Mouse (Mus musculus) liver, embryonic 12.5 days (tissue): Measurements from ENCODE around the gene Grin2b. TPM values are rescaled to one million over a fixed set of nuclear protein-coding genes. Genes with fewer than 3 reads are reported as not detected.

Source experiments
- ATAC-seq: fragments of 200-750 bp; cut with Nextera tagmentation; 2 replicates; pipeline ENCODE4 v1.8.0; 2017; ENCODE audit warnings: moderate number of reproducible peaks, mild to moderate bottlenecking, moderate library complexity
- H3K27ac ChIP-seq: fragments of 300-500 bp; sonication (generic); 2 replicates; pipeline ENCODE4 v1.5.1; 2016; ENCODE audit warnings: mild to moderate bottlenecking
- H3K27me3 ChIP-seq: fragments of 300-500 bp; sonication (generic); replicated peaks from 2 replicates; pipeline ENCODE4 v1.6.1; 2016; ENCODE audit warnings: mild to moderate bottlenecking, moderate library complexity
- H3K36me3 ChIP-seq: fragments of 300-500 bp; sonication (generic); 2 replicates; pipeline ENCODE4 v1.6.1; 2016; ENCODE audit warnings: mild to moderate bottlenecking, moderate library complexity
- H3K4me1 ChIP-seq: fragments of 300-500 bp; sonication (generic); 2 replicates; pipeline ENCODE4 v1.6.1; 2016
- H3K4me2 ChIP-seq: fragments of 300-500 bp; sonication (generic); 2 replicates; pipeline ENCODE4 v1.6.1; 2016; ENCODE audit warnings: mild to moderate bottlenecking, moderate library complexity
- H3K4me3 ChIP-seq: fragments of 300-500 bp; sonication (generic); 2 replicates; pipeline ENCODE4 v1.5.1; 2016; ENCODE audit warnings: mild to moderate bottlenecking, moderate library complexity
- H3K9ac ChIP-seq: fragments of 300-500 bp; sonication (generic); 2 replicates; pipeline ENCODE4 v1.6.1; 2016; ENCODE audit warnings: mild to moderate bottlenecking, moderate library complexity
- H3K9me3 ChIP-seq: fragments of 300-500 bp; sonication (generic); replicated peaks from 2 replicates; pipeline ENCODE4 v1.6.1; 2016; ENCODE audit warnings: mild to moderate bottlenecking, moderate library complexity
- WGBS: fragments of 180-500 bp; shearing (Covaris S2); methylation state at CpG from one replicate; pipeline ENCODE4 v1.1.7; 2016; ENCODE audit not compliant: insufficient replicate concordance; 5-methylcytosine and 5-hydroxymethylcytosine counted together
- polyA plus RNA-seq: library from polyadenylated mRNA; unstranded; fragments of >200 nt; fragmentation: Nextera tagmentation; extraction: Ambion mirVana; gene quantifications from 2 replicates; pipeline ENCODE4 v1.2.1, GENCODE M21; 2016

Grin2b gene
- polyA plus RNA-seq, 1 experiment from 2014 or later = 0.26 TPM

DNA sequence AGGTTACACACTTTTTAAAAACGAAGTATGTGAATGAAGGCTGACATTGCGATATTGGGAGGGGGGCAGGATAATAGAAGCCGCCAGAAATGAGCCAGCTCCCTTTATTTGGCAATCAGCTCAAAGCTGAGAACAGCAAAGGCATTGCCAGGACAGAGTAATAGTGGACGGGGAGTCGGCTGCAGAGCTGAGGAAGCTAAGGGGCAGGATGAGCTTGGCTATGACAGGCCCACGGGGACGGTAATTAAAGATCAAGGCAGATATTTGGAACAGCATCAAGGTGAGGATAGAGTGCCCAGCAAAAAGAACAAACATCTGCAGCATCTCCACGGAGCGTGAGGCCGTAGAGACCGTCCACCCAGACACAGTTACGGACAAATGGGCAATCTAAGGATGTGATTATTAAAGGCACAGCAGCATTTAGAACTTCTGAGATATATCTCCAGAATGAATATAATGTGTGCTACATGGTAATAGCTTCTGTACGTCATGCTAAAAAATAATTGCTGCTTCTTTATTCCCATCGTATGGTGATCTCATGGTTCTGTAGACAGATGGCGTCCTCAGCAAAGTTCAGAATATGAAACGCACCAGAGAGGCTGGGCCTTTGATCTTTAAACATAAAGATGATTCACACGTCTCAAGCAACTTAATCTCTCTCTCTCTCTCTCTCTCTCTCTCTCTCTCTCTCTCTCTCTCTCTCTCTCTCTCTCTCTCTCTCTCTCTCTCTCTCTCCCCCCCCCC lies 93.1 kb downstream of the Grin2b start:
- H3K4me1 ChIP-seq = no peaks in the 10 kb centered on the region
- H3K36me3 ChIP-seq = no peaks in the 10 kb centered on the region
- H3K9ac ChIP-seq = no peak overlapping the region
- H3K4me3 ChIP-seq = no peak overlapping the region
- H3K27me3 ChIP-seq = no peaks in the 10 kb centered on the region
- no peak overlapping the region for H3K27ac ChIP-seq
- no peaks in the 10 kb centered on the region for H3K9me3 ChIP-seq
- H3K4me2 ChIP-seq = no peak overlapping the region
- no peak for ATAC-seq
- 72% methylated on average over 17 of the region's 17 CpGs for WGBS

DNA sequence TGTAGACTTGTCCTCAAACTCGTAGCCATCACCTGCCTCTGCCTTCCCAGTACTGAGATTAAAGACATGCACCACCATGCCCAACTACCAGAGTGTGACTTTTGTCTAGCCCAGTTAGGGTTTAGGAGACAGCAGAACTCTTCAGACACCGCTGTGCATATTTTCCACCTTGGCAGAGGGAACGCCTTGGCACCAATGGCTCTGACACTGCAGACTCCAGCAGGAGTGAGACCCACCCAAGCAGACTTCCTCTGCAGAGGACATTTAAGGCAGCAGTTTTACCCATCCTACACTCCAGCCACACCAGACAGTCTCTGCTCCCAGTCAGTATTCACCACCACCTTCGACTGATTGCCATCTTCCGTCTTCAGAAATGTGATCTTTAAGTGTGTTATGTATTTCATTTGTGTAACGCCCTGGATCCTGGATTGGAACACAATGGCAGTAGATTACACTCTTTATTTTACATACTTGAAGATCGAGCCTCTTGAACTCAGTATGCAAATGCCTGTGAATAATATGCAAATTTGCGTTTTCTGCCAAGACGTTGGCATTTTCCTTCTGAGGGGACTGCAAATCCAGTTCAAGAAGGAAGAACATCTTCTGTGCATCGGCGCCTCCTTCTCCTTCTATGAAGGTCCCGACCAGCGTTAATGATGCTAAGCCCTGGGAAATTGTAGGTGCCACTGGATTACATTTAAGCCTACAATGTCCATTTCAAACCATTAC lies 100.8 kb downstream of the Grin2b start:
- 0 out of 2 replicates have a peak, but pooled peaks cover 3% of the 10 kb centered on the region for H3K9me3 ChIP-seq
- no peaks in the 10 kb centered on the region for H3K36me3 ChIP-seq
- H3K4me1 ChIP-seq = no peaks in the 10 kb centered on the region
- H3K4me3 ChIP-seq = no peak overlapping the region
- 64% methylated on average over 13 of the region's 13 CpGs for WGBS
- H3K27me3 ChIP-seq = no peaks in the 10 kb centered on the region
- no peak overlapping the region for H3K4me2 ChIP-seq
- no peak overlapping the region for H3K27ac ChIP-seq
- H3K9ac ChIP-seq = no peak overlapping the region
- no peak for ATAC-seq

DNA sequence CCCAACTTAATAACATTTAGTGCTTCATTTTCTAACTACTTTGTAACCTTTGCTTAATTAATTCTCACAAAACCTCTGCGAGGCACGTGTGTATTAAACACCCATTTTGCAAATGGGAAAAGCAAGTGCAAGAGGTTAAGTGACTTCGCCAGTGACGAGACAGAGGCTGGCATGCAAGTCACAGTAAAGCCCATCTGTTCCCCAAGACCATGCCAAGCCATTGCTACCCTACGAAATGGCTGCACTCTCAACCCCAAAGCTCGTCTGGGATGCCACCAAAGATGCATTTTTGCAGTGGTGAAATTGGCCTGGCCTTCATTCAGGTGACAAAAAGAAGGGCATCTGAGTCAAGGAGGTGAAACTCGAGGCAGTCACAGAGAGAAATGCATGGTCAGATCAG lies 103.2 kb downstream of the Grin2b start:
- H3K27me3 ChIP-seq = no peaks in the 10 kb centered on the region
- H3K9me3 ChIP-seq = 0 out of 2 replicates have a peak, but pooled peaks cover 3% of the 10 kb centered on the region
- no peak overlapping the region for H3K27ac ChIP-seq
- H3K4me2 ChIP-seq = no peak overlapping the region
- H3K9ac ChIP-seq = no peak overlapping the region
- WGBS = 55% methylated on average over 7 of the region's 7 CpGs
- H3K36me3 ChIP-seq = no peaks in the 10 kb centered on the region
- H3K4me3 ChIP-seq = no peak overlapping the region
- no peaks in the 10 kb centered on the region for H3K4me1 ChIP-seq
- no peak for ATAC-seq

DNA sequence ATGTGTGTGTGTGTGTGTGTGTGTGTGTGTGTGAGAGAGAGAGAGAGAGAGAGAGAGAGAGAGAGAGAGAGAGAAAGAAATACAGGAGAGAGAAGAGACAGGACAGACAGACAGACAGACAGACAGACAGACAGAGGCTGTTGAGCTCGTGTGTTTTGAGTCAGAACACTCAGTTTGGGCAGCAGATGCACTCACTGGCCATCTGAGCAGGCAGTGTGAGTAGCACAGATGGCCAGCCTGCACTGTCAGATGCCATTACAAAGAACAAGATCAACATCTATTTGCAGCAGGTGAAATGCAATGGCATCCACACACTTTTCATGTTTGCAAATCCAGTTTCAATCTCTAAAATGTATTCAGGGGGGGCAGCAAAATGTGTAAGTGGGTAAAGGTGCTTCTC lies 120.0 kb downstream of the Grin2b start:
- H3K9ac ChIP-seq = no peak overlapping the region
- no peak overlapping the region for H3K4me3 ChIP-seq
- no peak for ATAC-seq
- 0 out of 2 replicates have a peak, but pooled peaks cover under 1% of the 10 kb centered on the region for H3K9me3 ChIP-seq
- H3K27ac ChIP-seq = no peak overlapping the region
- H3K4me1 ChIP-seq = no peaks in the 10 kb centered on the region
- H3K27me3 ChIP-seq = no peaks in the 10 kb centered on the region
- no peak overlapping the region for H3K4me2 ChIP-seq
- 21% methylated on average over 1 of the region's 1 CpGs for WGBS
- no peaks in the 10 kb centered on the region for H3K36me3 ChIP-seq

DNA sequence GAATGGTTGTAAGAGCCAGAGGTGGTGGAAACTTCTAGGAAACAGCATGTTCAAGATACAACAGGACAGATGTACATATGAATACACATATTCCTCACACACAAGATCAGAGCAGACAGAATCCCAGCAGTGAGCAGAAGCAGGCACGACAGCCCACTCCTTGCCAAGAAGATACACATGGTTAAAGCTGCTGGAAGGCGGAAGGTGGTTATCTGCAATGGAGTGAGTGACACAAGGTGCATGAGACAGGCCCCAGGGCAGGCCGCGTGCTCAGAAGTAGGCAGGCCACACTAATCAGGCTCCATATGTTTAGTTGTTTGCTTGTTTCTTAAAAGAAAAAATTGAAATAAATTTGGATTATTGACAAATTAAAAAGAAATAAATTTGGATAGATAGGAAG lies 123.0 kb downstream of the Grin2b start:
- H3K27me3 ChIP-seq = no peaks in the 10 kb centered on the region
- no peak overlapping the region for H3K27ac ChIP-seq
- WGBS = 65% methylated on average over 4 of the region's 4 CpGs
- ATAC-seq = no peak
- no peaks in the 10 kb centered on the region for H3K4me1 ChIP-seq
- no peaks in the 10 kb centered on the region for H3K36me3 ChIP-seq
- H3K4me3 ChIP-seq = no peak overlapping the region
- H3K9me3 ChIP-seq = 0 out of 2 replicates have a peak, but pooled peaks cover 4% of the 10 kb centered on the region
- no peak overlapping the region for H3K4me2 ChIP-seq
- H3K9ac ChIP-seq = no peak overlapping the region

DNA sequence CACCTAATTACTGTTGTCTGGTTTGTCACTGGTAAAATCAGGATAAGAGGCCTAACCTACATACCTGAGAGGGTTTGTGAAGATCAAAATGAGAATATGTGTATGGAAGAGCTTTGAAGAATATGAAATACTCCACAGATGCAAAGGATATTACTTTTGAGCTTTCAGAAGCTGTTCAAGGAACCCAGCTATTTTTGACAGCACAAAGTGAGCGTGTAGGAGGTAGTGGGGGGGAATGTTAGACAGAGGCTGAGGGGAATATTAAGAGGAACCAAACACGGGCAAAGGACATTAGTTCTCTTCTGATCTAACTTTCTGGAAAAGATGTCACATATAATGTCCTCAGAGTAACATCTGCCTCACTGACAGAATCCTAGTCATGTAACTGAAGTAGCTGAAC lies 125.2 kb downstream of the Grin2b start:
- Histone ChIP-seq H3K4me2 (no peak overlapping the region), H3K27me3 (no peaks in the 10 kb centered on the region), H3K27ac (no peak overlapping the region), H3K9ac (no peak overlapping the region), H3K9me3 (0 out of 2 replicates have a peak, but pooled peaks cover 10% of the 10 kb centered on the region), H3K4me3 (no peak overlapping the region), H3K4me1 (no peaks in the 10 kb centered on the region), H3K36me3 (no peaks in the 10 kb centered on the region)
- WGBS = 56% methylated on average over 2 of the region's 2 CpGs
- ATAC-seq = no peak

DNA sequence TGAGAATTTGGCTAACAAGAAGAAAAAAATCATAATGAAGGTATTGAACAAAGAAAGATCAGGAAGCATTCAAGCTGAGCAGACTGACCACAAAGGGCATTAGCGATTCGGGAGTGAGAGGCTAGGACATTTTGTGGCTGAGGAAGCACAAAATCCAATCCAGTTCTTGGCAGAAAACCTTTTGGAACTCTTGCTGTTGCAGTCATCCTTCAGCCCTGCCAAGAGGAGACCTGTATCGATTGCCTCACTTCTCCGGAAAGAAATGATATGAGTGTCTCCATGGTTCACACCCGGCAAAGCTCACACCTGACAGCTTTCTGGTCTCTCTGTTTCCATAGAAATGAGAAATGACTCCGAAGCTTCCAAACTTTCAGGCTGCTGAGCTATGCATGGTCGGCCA lies 127.2 kb downstream of the Grin2b start:
- ATAC-seq = no peak
- Histone ChIP-seq H3K4me3 (no peak overlapping the region), H3K9ac (no peak overlapping the region), H3K36me3 (no peaks in the 10 kb centered on the region), H3K9me3 (peaks cover 14% of the 10 kb centered on the region; the same call in 1 of the 2 replicates), H3K4me2 (no peak overlapping the region), H3K27me3 (no peaks in the 10 kb centered on the region), H3K4me1 (no peaks in the 10 kb centered on the region), H3K27ac (no peak overlapping the region)
- WGBS = 73% methylated on average over 7 of the region's 7 CpGs

DNA sequence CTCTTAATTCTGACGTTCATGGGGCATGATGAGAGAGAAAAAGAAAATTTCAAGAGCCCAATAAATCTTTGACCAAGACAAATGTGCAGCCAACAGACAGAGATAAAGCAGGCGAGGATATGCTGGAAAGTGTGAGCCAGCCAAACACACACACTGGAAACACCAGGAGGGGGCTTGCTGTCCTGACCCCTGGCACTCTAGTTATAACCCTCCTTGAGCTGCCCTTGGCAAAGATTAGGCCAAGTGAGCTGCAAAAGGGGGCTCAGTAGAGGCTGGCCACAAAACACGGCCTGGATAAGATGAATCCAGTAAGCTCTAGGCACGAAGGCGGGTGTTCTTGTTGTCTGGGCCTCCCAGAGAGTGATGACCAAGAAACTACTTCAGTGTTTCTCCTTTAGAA lies 128.8 kb downstream of the Grin2b start:
- Histone ChIP-seq H3K9me3 (peaks cover 17% of the 10 kb centered on the region; the same call in 1 of the 2 replicates), H3K36me3 (no peaks in the 10 kb centered on the region), H3K27ac (no peak overlapping the region), H3K4me2 (no peak overlapping the region), H3K4me3 (no peak overlapping the region), H3K4me1 (no peaks in the 10 kb centered on the region), H3K27me3 (no peaks in the 10 kb centered on the region), H3K9ac (no peak overlapping the region)
- WGBS = 66% methylated on average over 5 of the region's 5 CpGs
- no peak for ATAC-seq

DNA sequence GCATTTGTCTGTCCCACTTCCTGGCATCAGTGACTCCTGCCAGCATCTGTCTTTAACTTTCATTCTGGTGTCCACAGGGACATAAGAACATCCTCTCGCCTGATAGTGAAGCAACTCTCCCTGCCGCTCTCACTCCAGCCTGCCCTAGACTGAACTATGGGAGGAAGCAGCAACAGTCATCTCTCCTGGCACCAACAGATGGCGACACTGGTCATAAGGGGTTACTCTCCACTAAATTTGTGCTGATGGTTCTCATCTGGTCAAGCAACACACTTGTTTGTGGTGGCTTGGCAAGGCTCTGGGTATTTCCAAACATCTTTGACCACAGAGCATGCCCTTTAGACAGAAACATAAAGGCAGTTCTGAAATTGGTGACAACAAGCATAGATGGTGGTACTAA lies 130.9 kb downstream of the Grin2b start:
- Histone ChIP-seq H3K27ac (no peak overlapping the region), H3K4me2 (no peak overlapping the region), H3K9ac (no peak overlapping the region), H3K4me1 (no peaks in the 10 kb centered on the region), H3K27me3 (no peaks in the 10 kb centered on the region), H3K9me3 (peaks cover 16% of the 10 kb centered on the region; the same call in 1 of the 2 replicates), H3K36me3 (no peaks in the 10 kb centered on the region), H3K4me3 (no peak overlapping the region)
- 55% methylated on average over 3 of the region's 3 CpGs for WGBS
- ATAC-seq = no peak

DNA sequence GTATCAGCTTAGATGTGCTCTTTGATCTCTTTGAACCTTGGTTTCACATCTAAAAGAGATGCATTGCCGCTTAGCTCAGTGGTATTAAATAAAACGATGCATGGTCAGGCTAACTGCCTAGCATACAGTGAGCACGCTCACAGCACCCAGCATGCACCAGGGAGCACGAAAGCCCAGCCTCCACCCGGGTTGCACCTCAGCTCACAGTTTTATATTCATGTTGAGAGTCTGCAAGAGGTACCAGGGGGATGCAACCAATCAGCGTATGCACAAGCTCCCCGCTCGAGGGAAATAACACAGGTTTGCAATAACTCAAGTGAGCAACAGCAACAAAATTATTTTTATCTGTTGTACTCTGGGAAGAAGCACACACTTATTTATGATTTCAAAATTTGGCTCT lies 131.5 kb downstream of the Grin2b start:
- H3K4me1 ChIP-seq = no peaks in the 10 kb centered on the region
- WGBS = 70% methylated on average over 8 of the region's 8 CpGs
- no peak overlapping the region for H3K9ac ChIP-seq
- H3K27me3 ChIP-seq = no peaks in the 10 kb centered on the region
- H3K9me3 ChIP-seq = peaks cover 17% of the 10 kb centered on the region; the same call in 1 of the 2 replicates
- no peak overlapping the region for H3K4me3 ChIP-seq
- H3K36me3 ChIP-seq = no peaks in the 10 kb centered on the region
- no peak overlapping the region for H3K4me2 ChIP-seq
- H3K27ac ChIP-seq = no peak overlapping the region
- no peak for ATAC-seq

DNA sequence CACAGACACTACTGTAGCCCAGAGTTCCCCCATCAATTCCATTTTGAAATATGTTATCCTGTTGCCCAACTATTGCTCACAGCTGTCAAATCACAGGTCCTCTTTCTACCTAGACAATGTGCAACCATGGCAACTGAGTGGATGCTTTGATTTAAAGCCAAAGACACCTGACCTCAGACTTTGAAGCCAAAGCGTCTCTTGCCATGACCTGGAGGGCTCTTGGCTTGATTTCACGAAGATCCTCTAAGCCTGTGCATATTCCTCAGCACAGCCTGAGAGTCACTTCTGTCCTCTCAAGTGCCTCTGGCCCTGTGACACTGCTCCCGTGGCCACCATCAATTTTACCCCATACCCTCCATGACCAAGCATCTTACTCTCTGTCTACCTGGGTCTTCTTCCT lies 132.4 kb downstream of the Grin2b start:
- Histone ChIP-seq H3K36me3 (no peaks in the 10 kb centered on the region), H3K4me1 (no peaks in the 10 kb centered on the region), H3K9ac (no peak overlapping the region), H3K4me3 (no peak overlapping the region), H3K4me2 (no peak overlapping the region), H3K27me3 (no peaks in the 10 kb centered on the region), H3K9me3 (peaks cover 17% of the 10 kb centered on the region; the same call in 1 of the 2 replicates), H3K27ac (no peak overlapping the region)
- 62% methylated on average over 3 of the region's 3 CpGs for WGBS
- ATAC-seq = no peak

DNA sequence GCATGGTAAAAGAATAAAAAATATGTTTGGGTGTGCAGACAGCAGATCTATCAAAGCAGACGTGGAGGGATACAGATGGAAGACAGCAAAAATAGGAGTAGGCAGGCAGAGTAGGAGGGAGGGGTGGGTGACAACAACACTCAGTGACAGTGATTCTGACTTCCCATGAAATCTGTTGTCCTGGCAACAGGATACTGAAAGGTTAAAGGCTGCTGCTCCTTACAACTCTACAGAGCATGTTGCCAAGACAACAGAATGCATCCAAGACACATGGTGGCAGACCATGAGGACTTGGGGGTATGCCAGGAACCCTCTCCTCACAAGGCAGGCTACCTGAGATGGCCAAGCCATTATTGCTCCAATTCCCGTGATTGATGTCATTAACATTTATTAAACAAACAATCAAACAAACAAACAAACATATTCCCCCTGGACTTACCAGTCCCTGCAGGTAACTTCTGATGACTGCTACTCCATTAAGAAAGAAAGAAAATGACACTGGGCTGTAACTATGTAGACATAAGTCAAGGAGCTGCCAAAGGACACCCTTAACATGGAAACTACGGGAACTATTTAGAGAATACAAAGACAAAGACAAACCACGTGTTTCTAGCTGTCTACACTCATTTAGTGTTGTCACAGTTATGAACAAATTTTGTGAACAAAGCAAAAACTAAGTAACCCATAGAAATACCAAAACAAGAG lies 143.9 kb downstream of the Grin2b start:
- Histone ChIP-seq H3K27me3 (no peaks in the 10 kb centered on the region), H3K4me3 (no peak overlapping the region), H3K27ac (no peak overlapping the region), H3K9ac (no peak overlapping the region), H3K9me3 (peaks cover 21% of the 10 kb centered on the region), H3K4me2 (no peak overlapping the region), H3K4me1 (no peaks in the 10 kb centered on the region), H3K36me3 (no peaks in the 10 kb centered on the region)
- WGBS = 58% methylated on average over 4 of the region's 4 CpGs
- ATAC-seq = no peak
